In genomic region chr16:23107231-23107942, GRCm38 (mm10) we compare ENCODE assay signal across 8 mouse cellular contexts. TPM values are rescaled to one million over a fixed set of nuclear protein-coding genes. Genes with fewer than 3 reads are reported as not detected.
DNase-seq lines count a peak whose midpoint lies in the region; ATAC-seq and TF ChIP-seq lines count a peak whose summit lies in the region.

Gene Eif4a2, plus strand, starts transcription at chr16:23107444.

- in situ Hi-C loops in Patski (cut with MboI; ENCODE audit: low pct_unique_long_range_greater_than_20kb) = no loop called here

- ATAC-seq in Patski = peak; percentile 85
- peak; percentile 95 for ATAC-seq in hindbrain, embryonic 14.5 days (ENCODE audit: low FRiP score)

- peak within 1 kb of the TSS; percentile 98 for H3K27ac ChIP-seq in hindbrain, embryonic 14.5 days

- no peaks in the 10 kb centered on the region for H3K27me3 ChIP-seq in Patski
- no peaks in the 10 kb centered on the region for H3K27me3 ChIP-seq in hindbrain, embryonic 14.5 days (ENCODE audit: control insufficient read depth, insufficient read depth, low read length)

- peak within 1 kb of the TSS; percentile 95 for H3K4me3 ChIP-seq in hindbrain, embryonic 14.5 days (replicated peaks; ENCODE audit: low read length)

- H3K9ac ChIP-seq in hindbrain, embryonic 14.5 days = peak within 1 kb of the TSS; percentile 100

- CTCF ChIA-PET in Patski (lab: Charles Lee) = no interaction called here

- H3K9me3 ChIP-seq in hindbrain, embryonic 14.5 days (ENCODE audit: control insufficient read depth, low read length) = no peaks in the 10 kb centered on the region

- POLR2A ChIA-PET in Patski (lab: Charles Lee) = interaction anchor here (0.7 to 3.9 kb wide), 5 partner anchors 9 to 517 kb away, joined by 3 to 21 read pairs (median 4); partner anchors contain the start of gene Rfc4

- no peak for TF ChIP-seq CTCF in Patski (IDR thresholded peaks at IDR 0.05)

- H3K4me1 ChIP-seq in hindbrain, embryonic 14.5 days (replicated peaks; ENCODE audit: control insufficient read depth, insufficient read depth, low read length) = peaks cover 19% of the 10 kb centered on the region

- peak; percentile 81 for DNase-seq in Patski (ENCODE audit: low read depth, low spot score)
- DNase-seq in cerebellum, postnatal 14 days = peak; percentile 95 to 97
- peak; percentile 84 to 87 for DNase-seq in frontal cortex, postnatal 25 days (ENCODE audit: low spot score in 2 of 2)
- peak; percentile 93 for DNase-seq in hindbrain, embryonic 14.5 days (ENCODE audit: low spot score)
- peak; percentile 89 to 91 for DNase-seq in layer of hippocampus, postnatal 36 days
- DNase-seq in lung, postnatal 36 days = peak; percentile 91
- DNase-seq in retina, postnatal 1 day = peak; percentile 96
- peak; percentile 85 to 86 for DNase-seq in urinary bladder, adult 18-20 months (ENCODE audit: low spot score in 2 of 2)

- WGBS in hindbrain, embryonic 14.5 days = under 1% methylated on average over 71 of the region's 71 CpGs

- H3K4me2 ChIP-seq in hindbrain, embryonic 14.5 days (replicated peaks) = peak within 1 kb of the TSS; percentile 99

- H3K36me3 ChIP-seq in hindbrain, embryonic 14.5 days (replicated peaks; ENCODE audit: control insufficient read depth, insufficient read depth) = peaks cover 38% of the 10 kb centered on the region

RNA-seq across cellular contexts. Expression of gene Eif4a2, which starts in this region (rescaled TPM):
- 578 TPM for polyA plus RNA-seq in Patski (2021)
- 352 and 389 TPM in 2 replicates for polyA plus RNA-seq in hindbrain, embryonic 14.5 days (2014; fragmentation: Nextera tagmentation; extraction: Ambion mirVana)
- total RNA-seq in layer of hippocampus, postnatal 36 days (2021) = 100 to 1,000 TPM; 900 to 999 TPM

Comparison
In these comparisons a context has a peak if more than half of its experiments do, and no peak if none do; other contexts are left out.
1. Peak in every context shown above with its lines: DNase-seq, ATAC-seq, H3K4me3 ChIP-seq and H3K27ac ChIP-seq.